Mouse (Mus musculus) embryonic facial prominence, embryonic 11.5 days (tissue): ENCODE data around the gene Srsf5. TPM values are rescaled to one million over a fixed set of nuclear protein-coding genes. Genes with fewer than 3 reads are reported as not detected.
"Not testable (repeated sequence)": the region's sequence is repeated elsewhere in the genome, so short reads cannot be mapped to it uniquely, and the experiment has no call there.

ENCODE experiments used
- ATAC-seq: fragments of 200-750 bp; cut with Nextera tagmentation; replicated peaks from 2 replicates; pipeline ENCODE4 v1.8.0; 2017; ENCODE audit warnings: low read depth; ENCODE audit not compliant: insufficient number of reproducible peaks, low FRiP score, low TSS enrichment
- DNase-seq: peaks from one replicate; pipeline ENCODE4 v3.0.0-alpha.2; 2015; ENCODE audit warnings: low spot score
- H3K27ac ChIP-seq: fragments of 300-500 bp; sonication (generic); replicated peaks from 2 replicates; pipeline ENCODE4 v1.5.1; 2014; ENCODE audit warnings: mild to moderate bottlenecking, low read depth, low read length, control low read depth
- H3K27me3 ChIP-seq: fragments of 300-500 bp; sonication (generic); 2 replicates; pipeline ENCODE4 v1.6.1; 2014; ENCODE audit warnings: mild to moderate bottlenecking, low read length, moderate library complexity, mixed read lengths; ENCODE audit not compliant: control insufficient read depth, insufficient read depth
- H3K36me3 ChIP-seq: fragments of 300-500 bp; sonication (generic); replicated peaks from 2 replicates; pipeline ENCODE4 v1.6.1; 2014; ENCODE audit warnings: low read depth, mild to moderate bottlenecking, low read length, moderate library complexity, mixed read lengths; ENCODE audit not compliant: control insufficient read depth, insufficient read depth
- H3K4me1 ChIP-seq: fragments of 300-500 bp; sonication (generic); 2 replicates; pipeline ENCODE4 v1.6.1; 2014; ENCODE audit warnings: low read length, mixed read lengths; ENCODE audit not compliant: control insufficient read depth, insufficient read depth
- H3K4me2 ChIP-seq: fragments of 300-500 bp; sonication (generic); 2 replicates; pipeline ENCODE4 v1.6.1; 2014; ENCODE audit warnings: low read depth, mild to moderate bottlenecking, control low read depth, low read length, moderate library complexity
- H3K4me3 ChIP-seq: fragments of 300-500 bp; sonication (generic); 2 replicates; pipeline ENCODE4 v1.5.1; 2014; ENCODE audit warnings: low read depth, low read length, control low read depth
- H3K9ac ChIP-seq: fragments of 300-500 bp; sonication (generic); replicated peaks from 2 replicates; pipeline ENCODE4 v1.6.1; 2014; ENCODE audit warnings: mild to moderate bottlenecking, control low read depth, low read length
- H3K9me3 ChIP-seq: fragments of 300-500 bp; sonication (generic); replicated peaks from 2 replicates; pipeline ENCODE4 v1.6.1; 2016; ENCODE audit warnings: mild to moderate bottlenecking, low read length, inconsistent platforms, mixed read lengths; ENCODE audit not compliant: control insufficient read depth
- WGBS: fragments of 180-500 bp; shearing (Covaris S2); extraction: QIAGEN DNeasy Blood & Tissue Kit; methylation state at CpG from one replicate; pipeline ENCODE4 v1.1.7; 2014; 5-methylcytosine and 5-hydroxymethylcytosine counted together
- polyA plus RNA-seq: library from polyadenylated mRNA; unstranded; fragments of >200 nt; fragmentation: Nextera tagmentation; extraction: Ambion mirVana; gene quantifications from 2 replicates; pipeline ENCODE4 v1.2.1, GENCODE M21; 2014

Gene Srsf5
- polyA plus RNA-seq, 1 experiment from 2014 or later: 458 TPM

DNA sequence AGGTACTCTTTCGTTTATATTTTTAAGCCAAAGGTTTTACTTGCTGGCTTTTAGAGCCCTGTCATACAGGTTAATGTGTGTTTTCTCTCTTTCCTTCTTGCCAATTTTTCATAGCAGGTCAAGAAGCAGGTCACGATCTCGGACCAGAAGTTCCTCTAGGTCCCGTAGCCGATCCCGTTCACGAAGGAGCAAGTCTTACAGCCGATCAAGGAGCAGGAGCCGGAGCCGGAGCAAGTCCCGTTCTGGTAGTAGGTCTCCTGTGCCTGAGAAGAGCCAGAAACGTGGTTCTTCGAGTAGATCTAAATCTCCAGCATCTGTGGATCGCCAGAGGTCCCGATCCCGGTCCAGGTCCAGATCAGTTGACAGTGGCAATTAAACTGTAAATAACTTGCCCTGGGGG lies 4.3 kb downstream of the Srsf5 start:
- H3K4me2 ChIP-seq, DNase-seq, ATAC-seq, H3K4me3 ChIP-seq, H3K4me1 ChIP-seq, H3K27me3 ChIP-seq, H3K9ac ChIP-seq, H3K27ac ChIP-seq, H3K9me3 ChIP-seq: not testable (repeated sequence)
- WGBS: 94% methylated on average over 16 of the region's 16 CpGs
- H3K36me3 ChIP-seq: peaks cover 12% of the 10 kb centered on the region

DNA sequence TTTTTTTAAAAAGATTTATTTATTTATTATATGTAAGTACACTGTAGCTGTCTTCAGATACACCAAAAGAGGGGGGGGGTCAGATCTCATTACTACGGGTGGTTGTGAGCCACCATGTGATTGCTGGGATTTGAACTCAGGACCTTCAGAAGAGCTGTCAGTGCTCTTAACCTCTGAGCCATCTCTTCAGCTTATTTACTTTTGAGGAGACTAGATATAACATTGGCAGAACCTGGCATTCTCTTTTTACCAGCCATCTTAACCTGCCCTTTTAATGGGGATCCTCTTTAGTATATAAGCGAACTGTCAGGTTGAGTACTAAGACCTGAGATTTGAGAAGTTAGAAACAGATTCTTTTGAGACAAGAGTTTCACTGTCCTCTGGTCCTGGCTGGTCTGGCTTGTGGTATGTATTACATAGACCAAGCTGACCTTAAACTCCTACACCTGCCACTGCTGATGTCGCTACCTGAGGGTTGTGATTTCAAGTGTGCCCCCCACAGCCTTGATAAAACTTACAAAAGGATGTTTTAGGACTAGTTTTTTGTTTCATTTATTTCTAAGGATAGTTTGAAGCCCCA lies 6.4 kb downstream of the Srsf5 start:
- Histone ChIP-seq H3K4me1 (no peaks in the 10 kb centered on the region), H3K27me3 (no peaks in the 10 kb centered on the region), H3K27ac (no peak overlapping the region), H3K4me3 (no peak overlapping the region), H3K9me3 (no peaks in the 10 kb centered on the region), H3K9ac (no peak overlapping the region), H3K4me2 (no peak overlapping the region), H3K36me3 (peaks cover 18% of the 10 kb centered on the region)
- no peak for DNase-seq
- 94% methylated on average over 3 of the region's 3 CpGs for WGBS
- no peak for ATAC-seq

DNA sequence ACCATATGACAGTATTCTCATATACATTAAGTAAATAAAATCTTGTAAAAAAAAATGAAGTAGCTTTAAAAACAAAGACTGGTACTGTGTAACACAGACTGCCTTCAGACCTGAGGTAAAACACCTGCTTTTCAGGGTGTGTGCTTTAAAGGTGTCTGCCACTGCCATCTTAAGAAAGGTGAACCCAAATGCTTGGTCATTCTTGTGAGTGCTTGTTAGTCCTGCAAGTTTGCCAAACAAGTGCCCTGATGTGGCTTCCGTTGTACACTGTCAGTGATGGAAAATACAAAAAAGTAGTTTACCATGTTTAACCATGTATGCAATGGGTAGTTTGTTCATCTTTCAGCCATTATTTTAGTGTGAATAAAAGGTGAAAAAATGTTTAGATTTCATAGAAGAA lies 7.2 kb downstream of the Srsf5 start:
- no peak overlapping the region for H3K9ac ChIP-seq
- DNase-seq (no peak), ATAC-seq (no peak)
- no peaks in the 10 kb centered on the region for H3K9me3 ChIP-seq
- no peaks in the 10 kb centered on the region for H3K27me3 ChIP-seq
- no peak overlapping the region for H3K4me2 ChIP-seq
- 95% methylated on average over 1 of the region's 1 CpGs for WGBS
- H3K36me3 ChIP-seq: peaks cover 15% of the 10 kb centered on the region
- H3K4me3 ChIP-seq: no peak overlapping the region
- H3K27ac ChIP-seq: no peak overlapping the region
- no peaks in the 10 kb centered on the region for H3K4me1 ChIP-seq

DNA sequence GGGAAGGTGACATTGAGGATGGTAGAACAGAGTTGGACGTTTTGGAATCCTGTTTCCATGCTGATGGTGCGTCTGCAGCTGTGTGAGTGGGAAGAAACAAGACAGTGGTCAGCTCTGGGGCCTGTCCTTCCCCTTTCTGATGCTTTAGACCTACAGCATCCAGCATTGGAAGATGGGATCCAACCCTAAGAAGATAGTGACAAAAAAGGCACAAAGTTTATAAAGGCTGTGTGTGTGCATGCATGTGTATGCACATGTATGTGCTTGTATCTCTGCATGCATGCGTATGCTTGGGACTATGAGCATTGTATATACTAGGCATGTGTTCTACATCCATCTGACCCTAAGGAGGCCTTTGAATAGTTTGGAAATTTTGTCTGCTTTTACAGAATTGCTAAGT lies 10.7 kb downstream of the Srsf5 start:
- WGBS: 96% methylated on average over 3 of the region's 3 CpGs
- Histone ChIP-seq H3K27me3 (no peaks in the 10 kb centered on the region), H3K4me3 (no peak overlapping the region), H3K36me3 (peaks cover 8% of the 10 kb centered on the region), H3K27ac (no peak overlapping the region), H3K9ac (no peak overlapping the region), H3K4me1 (no peaks in the 10 kb centered on the region), H3K9me3 (no peaks in the 10 kb centered on the region), H3K4me2 (no peak overlapping the region)
- DNase-seq: no peak
- ATAC-seq: no peak

DNA sequence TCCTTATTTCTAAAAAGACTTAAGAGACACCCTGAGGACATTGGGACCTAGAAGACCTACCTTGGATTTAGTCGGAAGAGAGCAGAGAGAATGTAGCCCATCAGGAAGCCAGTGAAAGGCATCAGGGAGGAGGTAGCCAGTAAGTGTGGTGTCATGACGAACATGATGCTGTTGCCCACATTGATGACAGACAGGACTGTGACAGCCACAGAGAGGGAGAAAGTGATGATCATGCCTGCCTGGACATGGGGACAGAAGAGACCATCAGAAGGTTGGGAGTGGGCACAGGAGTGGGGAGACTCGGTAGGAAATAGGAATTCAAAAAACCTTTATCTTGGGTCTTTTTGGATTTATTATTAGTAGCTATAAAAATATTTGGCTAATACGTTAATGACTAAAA lies 12.7 kb downstream of the Srsf5 start:
- WGBS: 89% methylated on average over 4 of the region's 4 CpGs
- ATAC-seq (no peak), DNase-seq (no peak)
- Histone ChIP-seq H3K27ac (no peak overlapping the region), H3K9ac (no peak overlapping the region), H3K4me3 (no peak overlapping the region), H3K4me2 (no peak overlapping the region), H3K9me3 (no peaks in the 10 kb centered on the region), H3K36me3 (peaks cover 8% of the 10 kb centered on the region), H3K4me1 (no peaks in the 10 kb centered on the region), H3K27me3 (no peaks in the 10 kb centered on the region)

DNA sequence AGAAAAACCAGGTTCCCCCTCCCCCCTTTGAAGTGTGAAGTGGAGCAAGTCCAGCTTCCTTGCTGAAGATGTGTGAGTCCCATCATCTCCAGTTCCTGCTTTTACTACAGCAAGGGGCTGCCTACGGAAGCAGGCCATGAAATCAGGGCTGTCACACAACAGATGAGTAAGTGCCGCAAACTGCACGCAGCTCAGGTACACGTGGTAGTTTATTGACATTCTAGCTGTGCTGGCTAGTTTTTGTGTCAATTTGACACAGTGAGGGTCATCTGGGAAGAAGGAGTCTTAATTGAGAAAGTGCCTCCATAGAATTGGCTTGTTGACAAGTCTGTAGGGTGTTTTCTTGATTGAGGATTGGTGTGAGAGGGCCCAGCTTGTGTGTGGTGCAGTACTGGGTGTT lies 17.3 kb downstream of the Srsf5 start:
- Histone ChIP-seq H3K4me1 (no peaks in the 10 kb centered on the region), H3K4me3 (no peak overlapping the region), H3K9me3 (no peaks in the 10 kb centered on the region), H3K9ac (no peak overlapping the region), H3K27ac (no peak overlapping the region), H3K27me3 (no peaks in the 10 kb centered on the region), H3K36me3 (no peaks in the 10 kb centered on the region), H3K4me2 (no peak overlapping the region)
- 80% methylated on average over 4 of the region's 4 CpGs for WGBS
- DNase-seq (no peak), ATAC-seq (no peak)

DNA sequence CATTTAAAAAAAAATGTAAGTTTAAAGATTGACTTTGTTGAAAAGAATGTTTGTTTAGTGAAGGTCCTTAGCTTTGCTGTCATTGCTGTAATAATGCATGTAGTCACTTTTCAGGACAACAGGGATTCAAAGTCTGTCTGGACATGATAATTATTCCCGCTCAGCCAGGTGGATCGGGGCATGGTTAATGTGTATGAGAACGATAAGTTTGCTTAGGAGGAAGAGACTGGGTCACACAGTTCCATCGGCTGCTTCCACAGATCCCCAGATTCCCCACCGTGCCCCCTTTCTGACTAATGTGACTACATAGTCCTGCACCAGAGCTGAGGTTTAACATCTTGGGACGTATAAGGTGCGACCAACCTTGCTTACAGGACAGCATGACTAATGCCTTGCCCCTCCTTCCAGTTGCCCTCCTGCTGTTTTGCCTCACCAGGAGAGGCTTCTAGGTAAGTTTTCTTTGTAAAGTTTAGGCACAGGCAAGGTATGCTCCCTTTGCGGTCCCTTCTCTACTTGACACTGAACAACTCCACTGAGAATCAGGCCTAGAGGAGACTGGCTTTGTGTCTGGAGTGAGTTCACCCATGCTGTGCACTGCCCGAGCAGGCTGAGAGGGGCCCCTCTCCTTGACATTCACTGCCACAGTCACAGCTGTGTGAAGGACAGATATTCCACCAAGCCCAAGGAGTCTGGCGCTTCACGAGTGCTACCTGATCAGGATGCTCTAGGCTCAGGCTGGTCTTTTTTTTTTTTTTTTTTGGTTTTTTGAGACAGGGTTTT lies 20.9 kb downstream of the Srsf5 start:
- no peaks in the 10 kb centered on the region for H3K4me1 ChIP-seq
- 82% methylated on average over 11 of the region's 11 CpGs for whole genome bisulfite sequencing
- ATAC-seq: no peak

DNA sequence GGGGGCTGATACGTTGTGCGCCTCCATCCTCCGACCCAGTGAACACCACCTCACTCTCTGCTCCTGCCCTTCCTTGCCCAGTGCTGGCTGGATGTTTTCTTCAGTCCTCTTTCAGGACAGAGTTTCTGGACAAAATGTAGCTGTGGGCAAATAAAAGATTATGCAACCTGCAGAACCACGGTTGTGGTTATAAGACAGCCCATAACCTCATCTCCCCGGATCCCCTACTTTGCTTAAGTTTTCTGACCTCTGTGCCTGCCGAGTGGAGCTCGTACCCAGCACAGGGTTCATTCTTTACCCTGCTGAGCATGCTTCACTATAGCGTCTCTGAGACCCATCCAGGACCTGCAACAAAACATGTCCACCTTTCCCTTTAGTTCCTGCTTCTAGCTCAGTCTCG lies 22.6 kb downstream of the Srsf5 start:
- no peak overlapping the region for H3K9ac ChIP-seq
- H3K4me3 ChIP-seq: no peak overlapping the region
- no peak overlapping the region for H3K4me2 ChIP-seq
- no peak overlapping the region for H3K27ac ChIP-seq
- H3K36me3 ChIP-seq: no peaks in the 10 kb centered on the region
- no peak for DNase-seq
- H3K4me1 ChIP-seq: no peaks in the 10 kb centered on the region
- no peaks in the 10 kb centered on the region for H3K9me3 ChIP-seq
- whole genome bisulfite sequencing: 89% methylated on average over 9 of the region's 9 CpGs
- ATAC-seq: no peak
- no peaks in the 10 kb centered on the region for H3K27me3 ChIP-seq

More for the DNA sequence above, 20.9 kb downstream of the Srsf5 start:
- no peaks in the 10 kb centered on the region for H3K36me3 ChIP-seq
- H3K4me2 ChIP-seq: no peak overlapping the region
- DNase-seq: no peak
- no peak overlapping the region for H3K4me3 ChIP-seq
- H3K9me3 ChIP-seq: no peaks in the 10 kb centered on the region
- no peak overlapping the region for H3K27ac ChIP-seq
- no peak overlapping the region for H3K9ac ChIP-seq
- H3K27me3 ChIP-seq: no peaks in the 10 kb centered on the region
